Mouse (Mus musculus) CD4-positive helper T cell, adult 2 months (primary cell): ENCODE results near the gene Ncoa1.
"Not testable (repeated sequence)": the region's sequence is repeated elsewhere in the genome, so short reads cannot be mapped to it uniquely, and the experiment has no call there.

Experiments used
- DNase-seq: peaks from one replicate; pipeline ENCODE4 v3.0.0-alpha.2; 2012; ENCODE audit warnings: low read depth, missing footprints, low spot score

Ncoa1 gene

GRCm38 (mm10) chr12:4322227-4322626, 154.8 kb downstream of the Ncoa1 start:
- no peak for DNase-seq

GRCm38 (mm10) chr12:4313824-4314223, 163.2 kb downstream of the Ncoa1 start:
- DNase-seq, result no peak

GRCm38 (mm10) chr12:4306712-4307313, 170.2 kb downstream of the Ncoa1 start:
- no peak for DNase-seq

- DNase-seq, result no peak
These were observed 177.7 kb downstream of the Ncoa1 start for GRCm38 (mm10) chr12:4299300-4299699.

GRCm38 (mm10) chr12:4298626-4299025, 178.4 kb downstream of the Ncoa1 start:
- no peak for DNase-seq

- DNase-seq, result no peak
These were observed 181.1 kb downstream of the Ncoa1 start for GRCm38 (mm10) chr12:4295881-4296280.

- DNase-seq, result no peak
These were observed 181.7 kb downstream of the Ncoa1 start for GRCm38 (mm10) chr12:4295281-4295680.

- DNase-seq, result no peak
These were observed 183.2 kb downstream of the Ncoa1 start for GRCm38 (mm10) chr12:4293813-4294212.

GRCm38 (mm10) chr12:4285186-4285585, 191.8 kb downstream of the Ncoa1 start:
- no peak for DNase-seq

- no peak for DNase-seq
These were observed 197.1 kb downstream of the Ncoa1 start for GRCm38 (mm10) chr12:4279878-4280277.

GRCm38 (mm10) chr12:4278978-4279755, 197.8 kb downstream of the Ncoa1 start:
- no peak for DNase-seq

- no peak for DNase-seq
These were observed 205.9 kb downstream of the Ncoa1 start for GRCm38 (mm10) chr12:4271078-4271477.

GRCm38 (mm10) chr12:4267765-4268164, 209.2 kb downstream of the Ncoa1 start:
- DNase-seq, result no peak

- no peak for DNase-seq
These were observed 224.0 kb downstream of the Ncoa1 start for GRCm38 (mm10) chr12:4252742-4253655.

- DNase-seq, result no peak
These were observed 227.2 kb downstream of the Ncoa1 start for GRCm38 (mm10) chr12:4249786-4250185.

- DNase-seq, result no peak
These were observed 231.2 kb downstream of the Ncoa1 start for GRCm38 (mm10) chr12:4245742-4246141.

GRCm38 (mm10) chr12:4243805-4244204, 233.2 kb downstream of the Ncoa1 start:
- DNase-seq, result no peak

- not testable (repeated sequence) for DNase-seq
These were observed 236.7 kb downstream of the Ncoa1 start for GRCm38 (mm10) chr12:4240281-4240680.

- no peak for DNase-seq
These were observed 239.5 kb downstream of the Ncoa1 start for GRCm38 (mm10) chr12:4237481-4237880.

GRCm38 (mm10) chr12:4233572-4234508, 243.1 kb downstream of the Ncoa1 start, which contains the start of the genes Ptrhd1 and Cenpo:
Gene Ptrhd1, plus strand, starts transcription at chr12:4234027.
Gene Cenpo, minus strand, starts transcription at chr12:4234294.
- DNase-seq, result peak; percentile 97

- no peak for DNase-seq
These were observed 244.2 kb downstream of the Ncoa1 start for GRCm38 (mm10) chr12:4232777-4233176.
